Mouse (Mus musculus) neural tube, embryonic 10.5 days (tissue): ENCODE results near the gene Atl2.

Experiments used
- DNase-seq: peaks from one replicate; pipeline ENCODE4 v3.0.0-alpha.2; 2017; ENCODE audit warnings: low spot score; ENCODE audit errors: extremely low spot score

The Atl2 gene

GRCm38 (mm10) chr17:79824406-79824805 is 71.5 kb downstream of the Atl2 start:
- DNase-seq = no peak

DNA sequence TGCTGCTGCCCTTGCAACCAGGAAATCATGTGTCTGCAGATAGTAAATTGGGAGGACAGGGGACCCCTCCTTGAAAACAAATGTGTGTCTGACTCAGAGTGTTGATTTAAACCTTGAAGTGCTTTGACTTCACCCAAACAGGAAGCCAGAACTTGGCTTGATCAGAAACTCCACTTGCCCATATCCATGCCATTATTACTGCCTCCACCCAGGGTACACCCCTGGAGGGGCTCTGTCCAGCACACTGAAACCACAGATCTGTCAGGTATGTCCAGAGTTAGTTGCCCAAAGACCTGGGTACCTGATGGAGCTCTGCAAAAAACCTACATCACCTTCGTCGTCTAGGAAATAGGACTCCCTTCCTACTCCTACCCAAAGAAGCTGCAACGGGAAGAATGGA is 77.0 kb downstream of the Atl2 start:
- DNase-seq = no peak

GRCm38 (mm10) chr17:79817995-79818394 is 77.9 kb downstream of the Atl2 start:
- peak; percentile 70 for DNase-seq

GRCm38 (mm10) chr17:79817551-79817950 is 78.4 kb downstream of the Atl2 start:
- DNase-seq = no peak

DNA sequence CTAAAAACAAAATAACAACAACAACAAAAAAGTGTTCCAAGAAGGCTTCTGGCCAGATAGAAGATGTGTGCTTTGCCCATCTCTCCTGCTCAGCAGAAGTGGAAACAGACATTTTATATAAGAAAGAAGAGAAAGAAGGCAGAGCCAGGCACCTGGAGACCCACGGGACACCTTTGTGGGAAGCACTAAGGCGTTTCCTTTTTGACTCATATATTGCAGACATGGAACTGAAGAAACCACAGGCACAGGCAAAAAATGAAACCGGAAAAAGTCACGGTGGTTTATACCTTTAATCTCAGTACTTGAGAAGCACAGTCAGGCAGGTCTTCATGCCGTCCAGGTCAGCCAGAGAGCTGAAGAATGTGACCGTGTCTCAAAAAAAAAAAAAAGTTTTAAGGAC is 79.0 kb downstream of the Atl2 start:
- no peak for DNase-seq

- no peak for DNase-seq
Observed at GRCm38 (mm10) chr17:79810421-79810820, 85.5 kb downstream of the Atl2 start.

GRCm38 (mm10) chr17:79809491-79810316 is 86.2 kb downstream of the Atl2 start:
- no peak for DNase-seq

GRCm38 (mm10) chr17:79807237-79807930 is 88.5 kb downstream of the Atl2 start:
- DNase-seq = no peak

GRCm38 (mm10) chr17:79804747-79805146 is 91.2 kb downstream of the Atl2 start:
- DNase-seq = no peak

GRCm38 (mm10) chr17:79802056-79802455 is 93.9 kb downstream of the Atl2 start:
- DNase-seq = no peak

- DNase-seq = no peak
Observed at GRCm38 (mm10) chr17:79798831-79799230, 97.1 kb downstream of the Atl2 start.
